Mouse (Mus musculus) natural killer cell, adult 2 months (primary cell): ENCODE measurements around the gene Ear1.
A peak's percentile ranks its signal among the peaks of the same experiment; 100 is the strongest.
"Not testable (repeated sequence)": the region's sequence is repeated elsewhere in the genome, so short reads cannot be mapped to it uniquely, and the experiment has no call there.

ENCODE experiments used
- DNase-seq, 2 experiments: peaks; one replicate each; pipeline ENCODE4 v3.0.0; 2022; ENCODE audit warnings: low spot score in 2 of 2

The Ear1 gene

DNA sequence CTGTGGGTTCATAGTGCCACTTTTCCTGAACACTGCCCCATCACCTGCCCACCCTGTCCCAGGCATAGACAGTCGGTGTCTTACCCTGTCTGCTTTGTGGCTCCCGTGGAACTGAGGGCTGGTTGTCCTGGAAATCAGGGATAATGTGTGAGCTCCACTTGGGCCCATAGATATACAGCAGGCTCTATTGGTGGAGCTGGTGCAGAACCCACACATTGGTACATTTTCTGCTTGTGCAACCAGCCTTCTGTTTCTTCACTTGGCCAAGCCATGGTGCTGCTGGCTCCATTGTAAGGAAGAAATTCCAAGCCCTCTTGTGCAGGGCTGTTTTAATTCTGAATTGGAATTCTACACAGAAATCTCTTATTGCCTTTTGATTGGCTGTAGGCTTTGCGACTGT, at the start of gene Ear1:
TSS of gene Ear1 (minus strand) at position 101 of the 400 bp plus-strand sequence.
- not testable (repeated sequence) for DNase-seq

DNA sequence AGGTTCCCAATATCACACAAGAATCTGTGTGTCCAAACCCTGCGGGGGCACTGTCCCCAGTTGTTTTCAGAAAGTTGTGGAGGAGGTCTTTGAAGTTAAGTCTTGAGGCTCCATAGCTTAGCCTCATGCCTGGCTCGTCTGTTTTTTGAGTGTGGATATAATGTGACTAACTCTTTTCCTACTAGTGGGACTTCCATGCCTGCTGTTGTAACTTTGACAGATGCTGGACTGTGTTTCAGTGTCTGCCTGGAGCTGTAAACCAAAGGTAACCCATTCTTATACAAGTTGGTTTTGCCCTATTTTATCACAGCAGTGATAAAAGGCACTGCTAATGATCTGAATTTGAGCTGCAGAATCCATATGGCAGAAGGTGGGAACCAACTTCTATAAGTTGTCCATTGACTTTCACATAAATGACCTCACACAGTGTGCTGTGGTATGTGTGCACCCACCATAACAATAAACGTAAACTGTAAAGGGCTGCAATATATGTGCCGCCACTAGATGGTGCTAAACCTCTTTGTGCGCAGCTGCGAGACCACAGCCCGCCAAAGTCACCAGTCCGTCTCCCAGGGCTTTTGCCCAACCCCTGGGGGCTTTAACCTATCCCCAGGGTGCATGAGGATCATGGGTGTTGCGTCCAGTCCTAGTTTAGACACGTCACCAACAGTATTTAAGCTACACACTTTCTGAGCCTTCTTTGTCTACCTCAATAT, 49.5 kb upstream of the Ear1 start, which contains the start of gene Gm8113:
TSS of gene Gm8113 (plus strand) at position 703 of the 716 bp plus-strand sequence.
- peak; percentile 23 to 37 for DNase-seq

DNA sequence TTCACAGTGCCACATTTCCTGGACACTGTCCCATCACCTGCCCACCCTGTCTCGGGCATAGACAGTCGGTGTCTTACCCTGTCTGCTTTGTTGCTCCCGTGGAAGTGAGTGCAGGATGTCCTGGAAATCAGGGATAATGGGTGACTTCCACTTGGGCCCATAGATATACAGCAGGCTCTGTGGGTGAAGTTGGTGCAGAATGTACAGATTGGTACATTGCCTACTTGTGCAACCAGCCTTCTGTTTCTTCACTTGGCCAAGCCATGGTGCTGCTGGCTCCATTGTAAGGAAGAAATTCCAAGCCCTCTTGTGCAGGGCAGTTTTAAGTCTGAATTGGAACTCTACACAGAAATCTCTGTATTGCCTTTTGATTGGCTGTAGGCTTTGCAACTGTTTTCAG, 48.1 kb upstream of the Ear1 start, which contains the start of gene Ear10:
TSS of gene Ear10 (minus strand) at position 101 of the 400 bp plus-strand sequence.
- not testable (repeated sequence) for DNase-seq

DNA sequence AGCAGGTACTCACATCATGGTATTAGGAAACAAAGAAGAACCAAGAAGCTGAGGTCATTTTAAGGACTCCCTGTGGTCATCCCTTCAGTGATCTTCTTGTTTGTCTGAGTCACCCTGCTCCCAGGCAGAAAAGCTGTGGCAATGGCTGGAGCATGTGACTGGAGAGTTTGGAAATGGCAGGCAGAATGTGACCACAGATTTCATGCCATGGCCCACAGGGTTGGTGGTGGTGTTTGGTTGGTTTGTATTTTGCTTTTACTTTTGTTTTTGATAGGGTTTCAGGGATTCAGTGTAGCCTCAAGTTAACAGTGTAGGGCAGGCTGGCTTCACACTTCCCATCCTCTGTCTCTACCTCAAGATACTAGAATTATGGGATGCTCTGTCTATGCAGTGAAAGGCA, 42.9 kb upstream of the Ear1 start:
- not testable (repeated sequence) for DNase-seq

DNA sequence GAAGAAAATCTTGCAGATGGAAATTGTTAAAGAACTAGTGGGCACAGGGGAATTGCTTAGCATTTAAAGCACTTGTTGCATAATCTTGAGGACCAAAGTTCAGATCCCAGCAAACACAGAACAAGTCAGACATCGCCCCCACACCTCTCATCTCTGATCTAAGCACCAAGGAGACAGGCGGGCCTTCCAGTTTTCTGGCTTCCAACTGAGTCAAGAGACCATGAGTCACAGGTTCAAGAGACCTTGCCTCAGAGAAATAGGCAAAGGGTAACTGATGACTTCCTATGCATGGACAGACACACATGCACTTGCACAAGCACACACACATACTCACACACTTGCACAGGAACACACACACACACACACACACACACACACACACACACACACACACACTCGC, 23.3 kb upstream of the Ear1 start:
- DNase-seq: not testable (repeated sequence)

DNA sequence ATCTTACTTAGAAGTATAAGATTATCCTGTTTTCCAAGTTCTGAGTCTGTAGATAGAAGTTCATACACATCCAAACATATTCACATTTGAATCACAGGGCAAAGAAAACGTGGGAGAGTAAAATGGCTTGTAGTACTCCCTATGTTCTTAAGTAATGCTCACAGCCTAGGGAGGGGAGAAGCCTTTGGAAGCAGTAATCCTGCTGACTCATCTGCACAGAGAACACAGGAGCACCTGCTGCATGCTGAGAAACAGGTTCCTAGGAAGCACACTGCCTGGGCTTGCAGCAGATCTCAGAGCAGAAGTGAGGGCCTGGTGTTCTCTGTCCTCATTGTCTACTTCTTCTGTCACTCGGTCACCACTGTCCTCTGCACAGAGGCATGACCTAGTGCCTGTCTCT, 20.0 kb upstream of the Ear1 start:
- not testable (repeated sequence) for DNase-seq

DNA sequence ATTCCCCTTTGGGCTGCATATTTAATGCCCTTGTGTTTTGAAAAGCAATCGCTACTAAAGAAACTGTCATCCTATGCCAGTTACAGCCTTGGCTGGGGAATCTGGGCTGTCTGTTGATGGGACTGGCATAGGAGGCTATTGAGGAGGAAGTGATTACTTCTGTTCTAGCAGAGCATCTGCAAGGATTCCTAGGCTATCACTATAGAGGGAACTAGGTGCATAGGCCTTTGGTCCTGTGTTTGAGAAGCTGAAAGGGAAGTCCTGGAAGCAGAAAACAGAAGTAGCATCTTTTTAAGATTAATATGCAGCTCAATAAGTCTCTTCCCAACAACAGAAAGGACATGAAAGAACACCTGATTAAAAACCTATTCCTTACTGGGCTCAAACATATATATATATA, 16.0 kb upstream of the Ear1 start:
- not testable (repeated sequence) for DNase-seq

DNA sequence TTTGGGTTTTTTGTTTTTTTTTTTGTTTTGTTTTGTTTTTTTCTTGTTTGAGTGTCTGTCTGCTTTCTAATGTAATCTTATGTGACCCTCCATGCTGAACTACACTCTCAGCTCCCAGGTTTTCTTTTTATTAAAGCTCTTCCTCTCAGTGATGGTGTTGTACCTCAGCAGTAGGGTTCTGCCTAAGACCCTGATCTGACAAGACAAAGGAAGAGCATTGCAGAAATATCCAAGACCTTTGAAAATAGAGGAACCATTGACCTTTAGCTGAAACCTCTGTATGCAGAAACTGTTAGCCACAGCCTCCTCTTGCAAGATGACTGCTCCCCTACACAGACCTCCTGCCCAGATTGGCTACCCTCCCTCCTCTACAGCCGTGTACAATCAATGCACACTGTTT, 10.9 kb upstream of the Ear1 start:
- not testable (repeated sequence) for DNase-seq

DNA sequence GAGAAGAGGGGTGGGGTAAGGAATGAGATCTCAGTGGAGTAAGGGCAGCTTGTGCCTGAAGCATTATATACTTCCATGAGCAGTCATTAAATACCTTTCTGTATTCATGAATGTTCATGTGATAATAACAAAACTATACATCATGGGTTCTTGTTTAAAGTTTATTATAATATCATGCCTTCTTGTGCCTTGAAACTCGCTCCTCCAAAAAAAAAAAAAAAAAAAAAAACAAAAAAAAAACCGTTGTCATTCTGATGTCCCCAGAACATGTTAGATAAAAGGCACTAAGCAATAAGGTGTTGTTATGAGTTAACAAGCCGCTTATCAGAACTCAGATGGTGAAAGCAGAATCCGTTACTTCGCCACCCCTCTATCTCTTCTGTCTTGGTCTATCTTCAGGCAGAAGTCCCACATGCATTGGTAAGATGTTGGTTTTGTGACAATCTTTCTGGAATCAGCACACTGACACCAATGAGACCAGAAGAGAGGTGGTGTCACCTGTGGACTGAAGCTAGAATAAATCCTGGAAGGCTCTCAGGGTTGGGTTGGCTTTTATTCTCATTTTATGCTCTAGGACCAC, 4.7 kb upstream of the Ear1 start:
- not testable (repeated sequence) for DNase-seq

DNA sequence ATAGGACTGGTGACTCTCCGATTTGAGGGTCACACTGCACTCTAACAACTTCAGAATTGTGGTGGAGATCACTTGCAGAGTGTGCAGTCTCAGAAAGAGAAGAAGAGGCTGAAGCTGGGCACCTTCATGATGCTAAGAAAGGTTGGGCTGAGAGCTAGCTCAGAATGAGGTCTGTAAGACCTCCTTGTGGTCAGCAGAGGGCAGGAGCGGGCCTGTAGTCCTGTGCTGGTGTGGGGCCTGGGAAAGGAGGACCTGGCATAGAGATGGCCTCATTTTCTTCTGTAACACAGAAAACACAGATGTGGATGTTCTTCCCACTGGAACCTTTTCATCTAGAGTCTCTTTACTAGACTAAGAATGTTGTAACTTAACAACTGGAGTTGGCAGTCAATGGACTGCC, 2.5 kb upstream of the Ear1 start:
- DNase-seq: not testable (repeated sequence)

DNA sequence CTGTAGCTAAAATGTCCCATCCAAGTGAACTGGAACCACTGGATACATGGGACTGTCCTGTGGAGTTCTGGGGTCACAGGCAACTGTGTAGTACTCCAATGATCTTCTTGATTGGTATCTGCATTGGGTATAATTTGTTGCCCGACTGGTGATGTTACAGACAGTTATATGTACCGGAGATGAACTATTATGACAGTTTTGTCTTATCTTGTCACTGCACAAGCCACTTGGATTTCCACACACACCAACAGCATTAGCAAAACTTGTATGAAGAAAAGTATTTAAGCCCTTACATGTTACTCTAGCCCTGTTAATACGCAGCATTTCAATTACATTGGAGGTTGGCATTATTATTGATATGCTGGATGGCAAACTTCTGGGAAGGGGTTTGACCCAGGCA, 455 bp downstream of the Ear1 start:
- not testable (repeated sequence) for DNase-seq

DNA sequence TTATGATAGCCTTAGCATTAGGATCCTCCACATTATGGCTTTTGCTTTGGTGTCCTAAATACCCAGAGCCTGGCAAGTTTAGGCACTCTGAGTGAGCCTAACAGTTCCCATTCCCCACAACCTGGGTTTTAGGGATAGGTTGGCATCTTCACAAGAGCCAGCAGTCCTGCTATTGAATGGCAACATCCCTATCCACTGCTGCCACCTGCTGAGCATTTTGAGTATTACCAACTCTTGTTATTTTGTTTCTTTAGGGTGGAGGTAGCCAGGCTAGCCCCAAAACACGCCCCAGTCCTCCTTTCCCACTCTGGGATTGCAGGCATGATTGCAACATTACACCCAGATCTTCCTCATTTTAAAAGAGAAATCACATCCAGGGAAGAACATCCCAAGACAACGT, 14.8 kb downstream of the Ear1 start:
- peak in 1 of 2 experiments; percentile 0 for DNase-seq

DNA sequence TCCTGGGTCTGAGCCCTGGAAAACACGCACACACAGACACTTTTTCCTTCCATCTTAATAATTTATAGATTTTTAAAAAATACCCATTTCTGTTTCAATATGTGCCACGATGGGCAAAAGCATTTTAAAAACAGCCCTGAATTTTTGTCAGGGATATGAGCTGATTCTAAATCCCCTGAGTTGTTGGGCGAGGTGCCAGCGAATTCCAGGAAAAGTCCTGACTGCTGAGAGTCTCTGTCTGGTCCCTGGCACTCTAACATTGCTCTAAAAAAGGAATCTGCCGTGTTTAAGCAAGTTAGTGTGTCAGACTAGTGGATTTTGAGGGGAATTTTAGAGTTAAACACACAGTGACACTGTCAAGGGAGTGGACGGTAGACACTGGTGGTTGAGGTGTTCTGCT, 15.9 kb downstream of the Ear1 start:
- DNase-seq: not testable (repeated sequence)

DNA sequence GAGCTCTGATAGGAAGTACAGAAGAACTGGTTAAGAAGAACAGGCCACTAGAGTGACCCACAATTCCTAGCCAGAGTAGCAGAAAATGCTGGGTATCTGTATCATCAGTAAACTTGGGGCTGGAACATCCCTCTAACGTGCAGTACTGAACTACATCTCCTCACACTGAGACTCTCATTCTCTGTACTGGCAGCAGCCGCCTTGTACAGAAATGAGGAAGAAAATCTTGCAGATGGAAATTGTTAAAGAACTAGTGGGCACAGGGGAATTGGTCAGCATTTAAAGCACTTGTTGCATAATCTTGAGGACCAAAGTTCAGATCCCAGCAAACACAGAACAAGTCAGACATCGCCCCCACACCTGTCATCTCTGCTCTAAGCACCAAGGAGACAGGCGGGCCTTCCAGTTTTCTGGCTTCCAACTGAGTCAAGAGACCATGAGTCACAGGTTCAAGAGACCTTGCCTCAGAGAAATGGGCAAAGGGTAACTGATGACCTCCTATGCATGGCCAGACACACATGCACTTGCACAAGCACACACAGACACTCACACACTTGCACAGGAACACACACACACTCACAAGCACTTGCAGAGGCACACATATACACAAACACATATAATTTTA, 31.3 kb downstream of the Ear1 start:
- DNase-seq: not testable (repeated sequence)

DNA sequence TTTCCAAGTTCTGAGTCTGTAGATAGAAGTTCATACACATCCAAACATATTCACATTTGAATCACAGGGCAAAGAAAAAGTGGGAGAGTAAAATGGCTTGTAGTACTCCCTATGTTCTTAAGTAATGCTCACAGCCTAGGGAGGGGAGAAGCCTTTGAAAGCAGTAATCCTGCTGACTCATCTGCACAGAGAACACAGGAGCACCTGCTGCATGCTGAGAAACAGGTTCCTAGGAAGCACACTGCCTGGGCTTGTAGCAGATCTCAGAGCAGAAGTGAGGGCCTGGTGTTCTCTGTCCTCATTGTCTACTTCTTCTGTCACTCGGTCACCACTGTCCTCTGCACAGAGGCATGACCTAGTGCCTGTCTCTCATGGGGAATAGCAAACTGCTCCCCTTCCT, 34.3 kb downstream of the Ear1 start:
- not testable (repeated sequence) for DNase-seq

DNA sequence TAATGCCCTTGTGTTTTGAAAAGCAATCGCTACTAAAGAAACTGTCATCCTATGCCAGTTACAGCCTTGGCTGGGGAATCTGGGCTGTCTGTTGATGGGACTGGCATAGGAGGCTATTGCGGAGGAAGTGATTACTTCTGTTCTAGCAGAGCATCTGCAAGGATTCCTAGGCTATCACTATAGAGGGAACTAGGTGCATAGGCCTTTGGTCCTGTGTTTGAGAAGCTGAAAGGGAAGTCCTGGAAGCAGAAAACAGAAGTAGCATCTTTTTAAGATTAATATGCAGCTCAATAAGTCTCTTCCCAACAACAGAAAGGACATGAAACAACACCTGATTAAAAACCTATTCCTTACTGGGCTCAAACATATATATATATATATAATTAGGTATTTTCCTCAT, 40.0 kb downstream of the Ear1 start:
- DNase-seq: not testable (repeated sequence)

DNA sequence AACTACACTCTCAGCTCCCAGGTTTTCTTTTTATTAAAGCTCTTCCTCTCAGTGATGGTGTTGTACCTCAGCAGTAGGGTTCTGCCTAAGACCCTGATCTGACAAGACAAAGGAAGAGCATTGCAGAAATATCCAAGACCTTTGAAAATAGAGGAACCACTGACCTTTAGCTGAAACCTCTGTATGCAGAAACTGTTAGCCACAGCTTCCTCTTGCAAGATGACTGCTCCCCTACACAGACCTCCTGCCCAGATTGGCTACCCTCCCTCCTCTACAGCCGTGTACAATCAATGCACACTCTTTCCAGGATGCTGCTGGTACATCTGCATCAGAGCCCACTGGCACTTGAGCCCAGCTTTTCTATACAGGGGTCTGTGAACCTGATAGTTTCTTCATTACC, 44.9 kb downstream of the Ear1 start:
- not testable (repeated sequence) for DNase-seq

DNA sequence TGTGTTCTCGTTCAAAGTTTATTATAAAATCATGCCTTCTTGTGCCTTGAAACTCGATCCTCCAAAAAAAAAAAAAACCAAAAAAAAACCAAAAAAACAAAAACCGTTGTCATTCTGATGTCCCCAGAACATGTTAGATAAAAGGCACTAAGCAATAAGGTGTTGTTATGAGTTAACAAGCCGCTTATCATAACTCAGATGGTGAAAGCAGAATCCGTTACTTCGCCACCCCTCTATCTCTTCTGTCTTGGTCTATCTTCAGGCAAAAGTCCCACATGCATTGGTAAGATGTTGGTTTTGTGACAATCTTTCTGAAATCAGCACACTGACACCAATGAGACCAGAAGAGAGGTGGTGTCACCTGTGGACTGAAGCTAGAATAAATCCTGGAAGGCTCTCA, 51.1 kb downstream of the Ear1 start:
- not testable (repeated sequence) for DNase-seq

DNA sequence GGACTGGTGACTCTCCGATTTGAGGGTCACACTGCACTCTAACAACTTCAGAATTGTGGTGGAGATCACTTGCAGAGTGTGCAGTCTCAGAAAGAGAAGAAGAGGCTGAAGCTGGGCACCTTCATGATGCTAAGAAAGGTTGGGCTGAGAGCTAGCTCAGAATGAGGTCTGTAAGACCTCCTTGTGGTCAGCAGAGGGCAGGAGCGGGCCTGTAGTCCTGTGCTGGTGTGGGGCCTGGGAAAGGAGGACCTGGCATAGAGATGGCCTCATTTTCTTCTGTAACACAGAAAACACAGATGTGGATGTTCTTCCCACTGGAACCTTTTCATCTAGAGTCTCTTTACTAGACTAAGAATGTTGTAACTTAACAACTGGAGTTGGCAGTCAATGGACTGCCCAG, 53.4 kb downstream of the Ear1 start:
- DNase-seq: not testable (repeated sequence)

DNA sequence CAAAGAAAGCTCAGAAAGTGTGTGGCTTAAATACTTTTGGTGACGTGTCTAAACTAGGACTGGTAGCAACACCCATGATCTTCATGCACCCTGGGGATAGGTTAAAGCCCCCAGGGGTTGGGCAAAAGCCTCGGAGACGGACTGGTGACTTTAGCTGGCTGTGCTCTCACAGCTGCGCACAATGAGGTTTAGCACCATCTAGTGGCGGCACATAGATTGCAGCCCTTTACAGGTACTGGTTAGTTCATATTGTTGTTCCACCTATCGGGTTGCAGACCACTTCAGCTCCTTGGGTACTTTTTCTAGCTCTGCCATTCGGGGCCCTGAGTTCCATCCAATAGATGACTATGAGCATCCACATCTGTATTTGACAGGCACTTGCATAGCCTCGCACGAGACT, 62.9 kb downstream of the Ear1 start:
- DNase-seq: not testable (repeated sequence)

DNA sequence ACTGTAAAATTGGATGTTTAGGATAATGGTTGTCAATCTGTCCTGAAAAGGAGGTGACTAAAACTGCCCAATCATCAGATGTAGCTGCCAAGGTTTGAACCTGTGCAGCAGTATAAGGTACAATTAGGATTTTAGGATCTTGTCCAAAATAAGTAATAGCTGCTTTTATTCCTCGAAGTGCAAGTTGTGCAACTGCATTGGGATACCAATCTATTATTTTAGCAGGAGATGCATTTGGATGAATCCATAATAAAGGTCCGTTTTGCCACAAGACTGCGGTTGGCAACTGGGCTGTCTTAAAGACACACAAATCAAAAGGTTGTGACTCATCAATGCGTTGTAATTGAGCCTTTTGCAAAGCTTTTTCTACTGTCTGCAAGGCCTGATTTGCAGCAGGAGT, 67.2 kb downstream of the Ear1 start:
- DNase-seq: not testable (repeated sequence)

DNA sequence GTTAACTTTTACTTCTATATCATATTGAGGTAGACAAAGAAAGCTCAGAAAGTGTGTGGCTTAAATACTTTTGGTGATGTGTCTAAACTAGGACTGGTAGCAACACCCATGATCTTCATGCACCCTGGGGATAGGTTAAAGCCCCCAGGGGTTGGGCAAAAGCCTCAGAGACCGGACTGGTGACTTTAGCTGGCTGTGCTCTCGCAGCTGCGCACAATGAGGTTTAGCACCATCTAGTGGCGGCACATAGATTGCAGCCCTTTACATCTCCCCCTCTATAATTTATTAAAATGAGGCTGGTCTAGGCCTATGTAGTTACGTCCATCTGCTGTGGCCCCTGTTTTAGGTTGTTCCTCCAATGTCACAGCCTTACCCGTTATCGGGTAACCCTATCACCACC, 70.9 kb downstream of the Ear1 start:
- not testable (repeated sequence) for DNase-seq
